Mouse (Mus musculus): ENCODE results near the gene Zmiz1.
A peak's percentile ranks its signal among the peaks of the same experiment; 100 is the strongest.

Gene Zmiz1

GRCm38 (mm10) chr14:25565344-25566088, 106.5 kb downstream of the Zmiz1 start:
- peak; percentile 91 to 94 for DNase-seq

GRCm38 (mm10) chr14:25567245-25567644, 108.3 kb downstream of the Zmiz1 start:
- peak; percentile 71 to 78 for DNase-seq

GRCm38 (mm10) chr14:25567837-25568236, 108.9 kb downstream of the Zmiz1 start:
- DNase-seq = no peak

GRCm38 (mm10) chr14:25574047-25574870, 115.3 kb downstream of the Zmiz1 start:
- DNase-seq = peak in 1 of 2 experiments; percentile 40

- DNase-seq = peak in 1 of 2 experiments; percentile 37
Observed at GRCm38 (mm10) chr14:25576642-25577041, 117.7 kb downstream of the Zmiz1 start.

GRCm38 (mm10) chr14:25577431-25577830, 118.4 kb downstream of the Zmiz1 start:
- no peak for DNase-seq

- DNase-seq = no peak
Observed at GRCm38 (mm10) chr14:25579597-25579996, 120.6 kb downstream of the Zmiz1 start.

GRCm38 (mm10) chr14:25580397-25580796, 121.4 kb downstream of the Zmiz1 start:
- no peak for DNase-seq

- no peak for DNase-seq
Observed at GRCm38 (mm10) chr14:25582603-25583002, 123.6 kb downstream of the Zmiz1 start.

- peak; percentile 63 to 71 for DNase-seq
Observed at GRCm38 (mm10) chr14:25583899-25584298, 124.9 kb downstream of the Zmiz1 start.

GRCm38 (mm10) chr14:25585545-25586301, 126.7 kb downstream of the Zmiz1 start:
- peak; percentile 67 to 75 for DNase-seq

- no peak for DNase-seq
Observed at GRCm38 (mm10) chr14:25586846-25587486, 128.0 kb downstream of the Zmiz1 start.

GRCm38 (mm10) chr14:25587487-25588001, 128.6 kb downstream of the Zmiz1 start:
- peak in 1 of 2 experiments; percentile 34 for DNase-seq

- no peak for DNase-seq
Observed at GRCm38 (mm10) chr14:25588156-25588555, 129.2 kb downstream of the Zmiz1 start.

- DNase-seq = peak; percentile 58 to 68
Observed at GRCm38 (mm10) chr14:25588946-25589937, 130.3 kb downstream of the Zmiz1 start.

GRCm38 (mm10) chr14:25591000-25591399, 132.0 kb downstream of the Zmiz1 start:
- no peak for DNase-seq

GRCm38 (mm10) chr14:25591426-25591825, 132.4 kb downstream of the Zmiz1 start:
- DNase-seq = no peak

- DNase-seq = no peak
Observed at GRCm38 (mm10) chr14:25592522-25592921, 133.5 kb downstream of the Zmiz1 start.

- no peak for DNase-seq
Observed at GRCm38 (mm10) chr14:25593876-25594275, 134.9 kb downstream of the Zmiz1 start.

GRCm38 (mm10) chr14:25594611-25595010, 135.6 kb downstream of the Zmiz1 start:
- no peak for DNase-seq

- DNase-seq = no peak
Observed at GRCm38 (mm10) chr14:25598960-25599359, 140.0 kb downstream of the Zmiz1 start.

Measured in cerebellum, adult 18-20 months (tissue).